Mouse (Mus musculus) heart, postnatal 0 days (tissue): ENCODE results near the gene Ext2. TPM values are rescaled to one million over a fixed set of nuclear protein-coding genes. Genes with fewer than 3 reads are reported as not detected.

Source experiments
- ATAC-seq: fragments of 200-750 bp; cut with Nextera tagmentation; 2 replicates; pipeline ENCODE4 v1.8.0; 2017; ENCODE audit warnings: low read depth, moderate number of reproducible peaks, moderate library complexity; ENCODE audit not compliant: insufficient read depth
- DNase-seq: peaks from one replicate; pipeline ENCODE4 v3.0.0-alpha.2; 2016; ENCODE audit warnings: low spot score
- H3K27ac ChIP-seq: fragments of 300-500 bp; sonication (generic); 2 replicates; pipeline ENCODE4 v1.5.1; 2014; ENCODE audit warnings: low read depth, mild to moderate bottlenecking
- H3K27me3 ChIP-seq: fragments of 300-500 bp; sonication (generic); 2 replicates; pipeline ENCODE4 v1.6.1; 2014; ENCODE audit warnings: low read length, mixed read lengths; ENCODE audit not compliant: control insufficient read depth, insufficient read depth
- H3K36me3 ChIP-seq: fragments of 300-500 bp; sonication (generic); replicated peaks from 2 replicates; pipeline ENCODE4 v1.6.1; 2014; ENCODE audit warnings: low read length, mixed read lengths; ENCODE audit not compliant: control insufficient read depth, insufficient read depth
- H3K4me1 ChIP-seq: fragments of 300-500 bp; sonication (generic); 2 replicates; pipeline ENCODE4 v1.6.1; 2014; ENCODE audit warnings: antibody characterized with exemption; ENCODE audit not compliant: control insufficient read depth, insufficient read depth
- H3K4me2 ChIP-seq: fragments of 300-500 bp; sonication (generic); 2 replicates; pipeline ENCODE4 v1.6.1; 2014; ENCODE audit warnings: low read depth, mild to moderate bottlenecking, low read length, moderate library complexity
- H3K4me3 ChIP-seq: fragments of 300-500 bp; sonication (generic); 2 replicates; pipeline ENCODE4 v1.5.1; 2014; ENCODE audit warnings: low read depth, low read length
- H3K9ac ChIP-seq: fragments of 300-500 bp; sonication (generic); replicated peaks from 2 replicates; pipeline ENCODE4 v1.6.1; 2014; ENCODE audit warnings: low read depth, low read length, mixed read lengths
- H3K9me3 ChIP-seq: fragments of 300-500 bp; sonication (generic); replicated peaks from 2 replicates; pipeline ENCODE4 v1.6.1; 2016; ENCODE audit warnings: low read length; ENCODE audit not compliant: control insufficient read depth
- CTCF ChIP-seq: IDR thresholded peaks from 2 replicates; pipeline ENCODE4 v1.5.1; 2016; ENCODE audit warnings: antibody characterized with exemption, control low read depth, low read depth
- EP300 ChIP-seq: IDR thresholded peaks from 2 replicates; pipeline ENCODE4 v1.6.1; 2016; ENCODE audit warnings: antibody characterized with exemption, low read depth
- WGBS: fragments of 180-500 bp; shearing (Covaris S2); extraction: QIAGEN DNeasy Blood & Tissue Kit; methylation state at CpG from one replicate; pipeline ENCODE4 v1.1.7; 2014; 5-methylcytosine and 5-hydroxymethylcytosine counted together
- polyA plus RNA-seq: library from polyadenylated mRNA; unstranded; fragments of >200 nt; fragmentation: Nextera tagmentation; extraction: Ambion mirVana; gene quantifications from 2 replicates; pipeline ENCODE4 v1.2.1, GENCODE M21; 2015
- total RNA-seq: library from RNA; depleted of rRNA; stranded (reverse); fragments of >200 nt; gene quantifications from 2 replicates; pipeline ENCODE4 v1.2.3, GENCODE M21; 2014; ENCODE audit warnings: low replicate concordance

Ext2 gene
- total and polyA plus RNA-seq, 2 experiments from 2014 or later, result 32.8 to 40.3 TPM

- ATAC-seq, result no peak
- DNase-seq, result no peak
- no peak overlapping the region for H3K4me2 ChIP-seq
- H3K4me3 ChIP-seq, result no peak overlapping the region
- no peaks in the 10 kb centered on the region for H3K4me1 ChIP-seq
- H3K9me3 ChIP-seq, result no peaks in the 10 kb centered on the region
- H3K27me3 ChIP-seq, result no peaks in the 10 kb centered on the region
- H3K36me3 ChIP-seq, result peaks cover 13% of the 10 kb centered on the region
- no peak for TF ChIP-seq CTCF
- no peak for TF ChIP-seq EP300
- H3K9ac ChIP-seq, result no peak overlapping the region
- 90% methylated on average over 5 of the region's 5 CpGs for WGBS
- no peak overlapping the region for H3K27ac ChIP-seq
Observed at GRCm38 (mm10) chr2:93765721-93766120, 56.6 kb downstream of the Ext2 start.

GRCm38 (mm10) chr2:93764211-93764610 is 58.2 kb downstream of the Ext2 start:
- Histone ChIP-seq H3K4me3 (no peak overlapping the region), H3K4me1 (no peaks in the 10 kb centered on the region), H3K27me3 (no peaks in the 10 kb centered on the region), H3K9ac (no peak overlapping the region), H3K9me3 (no peaks in the 10 kb centered on the region), H3K27ac (no peak overlapping the region), H3K4me2 (no peak overlapping the region), H3K36me3 (peaks cover 18% of the 10 kb centered on the region)
- WGBS, result 85% methylated on average over 3 of the region's 3 CpGs
- no peak for ATAC-seq
- DNase-seq, result no peak
- TF ChIP-seq EP300, result no peak
- TF ChIP-seq CTCF, result no peak

DNA sequence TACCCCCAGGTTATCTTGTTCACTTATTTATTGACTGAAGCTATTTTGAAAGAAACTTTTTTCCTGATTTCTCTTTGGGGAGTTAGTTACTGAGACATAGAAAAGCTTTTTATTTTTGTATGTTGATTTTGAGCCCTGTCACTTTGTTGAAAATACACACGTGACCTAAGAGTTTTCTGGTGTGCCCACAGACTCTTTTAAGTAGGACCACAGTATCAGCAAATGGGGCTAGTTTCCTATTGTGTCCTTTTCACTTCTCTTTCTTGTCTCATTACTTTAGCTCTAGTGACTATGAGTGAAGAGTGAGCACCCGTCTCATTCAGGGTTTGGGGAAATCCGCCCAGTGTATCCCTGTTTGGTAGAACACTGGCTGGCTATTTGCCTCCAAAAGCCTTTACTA is 62.0 kb downstream of the Ext2 start:
- 96% methylated on average over 3 of the region's 3 CpGs for WGBS

DNA sequence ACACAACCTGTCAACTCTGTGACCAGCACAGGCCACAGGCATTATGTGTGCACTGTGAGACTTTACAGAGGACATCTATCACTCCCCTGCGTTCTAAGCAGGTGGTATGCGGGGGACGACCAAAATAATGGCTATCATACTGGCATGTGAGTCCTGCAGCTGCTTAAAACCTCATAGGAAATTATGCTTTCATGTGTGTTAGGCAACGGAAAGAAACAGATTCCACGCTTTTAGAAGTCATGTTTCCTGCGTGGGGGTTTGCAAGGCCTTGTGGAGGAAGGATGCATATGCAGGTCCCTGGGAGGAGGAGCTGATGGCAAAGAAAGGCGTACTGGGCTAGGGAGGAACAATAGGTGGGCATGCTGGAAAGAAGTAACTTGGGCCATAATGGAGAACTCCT is 63.2 kb downstream of the Ext2 start:
- no peak for ATAC-seq
- TF ChIP-seq EP300, result no peak
- TF ChIP-seq CTCF, result no peak
- Histone ChIP-seq H3K36me3 (peaks cover 18% of the 10 kb centered on the region), H3K9ac (no peak overlapping the region), H3K27me3 (no peaks in the 10 kb centered on the region), H3K4me1 (peaks cover 7% of the 10 kb centered on the region; the same call in 1 of the 2 replicates), H3K9me3 (no peaks in the 10 kb centered on the region), H3K4me2 (no peak overlapping the region), H3K4me3 (no peak overlapping the region), H3K27ac (no peak overlapping the region)
- 62% methylated on average over 7 of the region's 7 CpGs for WGBS
- no peak for DNase-seq

More for the DNA sequence above, 62.0 kb downstream of the Ext2 start:
- Histone ChIP-seq H3K9ac (no peak overlapping the region), H3K4me2 (no peak overlapping the region), H3K36me3 (peaks cover 18% of the 10 kb centered on the region), H3K4me3 (no peak overlapping the region), H3K27ac (no peak overlapping the region), H3K4me1 (peaks cover 3% of the 10 kb centered on the region; the same call in 1 of the 2 replicates), H3K9me3 (no peaks in the 10 kb centered on the region), H3K27me3 (no peaks in the 10 kb centered on the region)
- ATAC-seq (no peak), DNase-seq (no peak)
- TF ChIP-seq EP300 (no peak), CTCF (no peak)

- 53% methylated on average over 6 of the region's 6 CpGs for WGBS
- no peak overlapping the region for H3K4me3 ChIP-seq
- no peak for ATAC-seq
- H3K27ac ChIP-seq, result no peak overlapping the region
- H3K9ac ChIP-seq, result no peak overlapping the region
- peaks cover 7% of the 10 kb centered on the region; the same call in 1 of the 2 replicates for H3K4me1 ChIP-seq
- no peak overlapping the region for H3K4me2 ChIP-seq
- H3K36me3 ChIP-seq, result peaks cover 18% of the 10 kb centered on the region
- no peaks in the 10 kb centered on the region for H3K27me3 ChIP-seq
- DNase-seq, result no peak
- H3K9me3 ChIP-seq, result no peaks in the 10 kb centered on the region
- TF ChIP-seq CTCF, result no peak
Observed at GRCm38 (mm10) chr2:93758298-93758697, 64.1 kb downstream of the Ext2 start.

GRCm38 (mm10) chr2:93754366-93754765 is 68.0 kb downstream of the Ext2 start:
- ATAC-seq, result no peak
- H3K27me3 ChIP-seq, result no peaks in the 10 kb centered on the region
- no peak overlapping the region for H3K4me2 ChIP-seq
- H3K4me3 ChIP-seq, result no peak overlapping the region
- H3K27ac ChIP-seq, result no peak overlapping the region
- H3K9ac ChIP-seq, result no peak overlapping the region
- 78% methylated on average over 2 of the region's 2 CpGs for WGBS
- H3K36me3 ChIP-seq, result 0 out of 2 replicates have a peak, but pooled peaks cover 6% of the 10 kb centered on the region
- H3K9me3 ChIP-seq, result no peaks in the 10 kb centered on the region
- peaks cover 7% of the 10 kb centered on the region; the same call in 1 of the 2 replicates for H3K4me1 ChIP-seq
- DNase-seq, result no peak
- TF ChIP-seq EP300, result no peak
- TF ChIP-seq CTCF, result no peak
